Mouse (Mus musculus): ENCODE measurements around the gene Izumo1r.

The Izumo1r gene

GRCm38 (mm10) chr9:14839527-14839926, 64.2 kb downstream of the Izumo1r start:
- in situ Hi-C loops (cut with MboI; ENCODE audit: unreplicated experiment in 2 of 2): no loop called here

All from v-Abl transformed pro-B cells (cell line).